Mouse (Mus musculus) layer of hippocampus, adult 9-10 months (tissue): ENCODE data around the gene Lhx8.

ENCODE experiments used
- DNase-seq: peaks from one replicate; pipeline ENCODE4 v3.0.0; 2022; ENCODE audit warnings: low spot score

The Lhx8 gene

GRCm38 (mm10) chr3:154330181-154331002 lies at the start of gene Lhx8:
TSS of gene Lhx8 (minus strand) at chr3:154330659.
- no peak for DNase-seq

GRCm38 (mm10) chr3:154373536-154373935 lies 43.1 kb upstream of the Lhx8 start:
- no peak for DNase-seq

- no peak for DNase-seq
These were observed 42.2 kb upstream of the Lhx8 start for GRCm38 (mm10) chr3:154372688-154373087.

- DNase-seq, result peak; percentile 3
These were observed 36.9 kb upstream of the Lhx8 start for GRCm38 (mm10) chr3:154367327-154367726.

GRCm38 (mm10) chr3:154364604-154365209 lies 34.2 kb upstream of the Lhx8 start:
- no peak for DNase-seq

GRCm38 (mm10) chr3:154363507-154363906 lies 33.0 kb upstream of the Lhx8 start:
- no peak for DNase-seq

GRCm38 (mm10) chr3:154359231-154359630 lies 28.8 kb upstream of the Lhx8 start:
- DNase-seq, result no peak

GRCm38 (mm10) chr3:154340294-154340914 lies 9.9 kb upstream of the Lhx8 start:
- DNase-seq, result no peak

GRCm38 (mm10) chr3:154339649-154340260 lies 9.3 kb upstream of the Lhx8 start:
- DNase-seq, result no peak

- no peak for DNase-seq
These were observed 4.3 kb upstream of the Lhx8 start for GRCm38 (mm10) chr3:154334806-154335205.

- DNase-seq, result no peak
These were observed 3.0 kb upstream of the Lhx8 start for GRCm38 (mm10) chr3:154333401-154333999.

GRCm38 (mm10) chr3:154332941-154333340 lies 2.5 kb upstream of the Lhx8 start:
- no peak for DNase-seq

- no peak for DNase-seq
These were observed 1.7 kb upstream of the Lhx8 start for GRCm38 (mm10) chr3:154332213-154332530.

- no peak for DNase-seq
These were observed 1.2 kb upstream of the Lhx8 start for GRCm38 (mm10) chr3:154331506-154332212.

- no peak for DNase-seq
These were observed 513 bp upstream of the Lhx8 start for GRCm38 (mm10) chr3:154331003-154331340.

GRCm38 (mm10) chr3:154329323-154330180 lies 907 bp downstream of the Lhx8 start:
- DNase-seq, result no peak

GRCm38 (mm10) chr3:154328721-154329322 lies 1.6 kb downstream of the Lhx8 start:
- no peak for DNase-seq

GRCm38 (mm10) chr3:154327883-154328720 lies 2.4 kb downstream of the Lhx8 start:
- no peak for DNase-seq

- no peak for DNase-seq
These were observed 3.2 kb downstream of the Lhx8 start for GRCm38 (mm10) chr3:154327110-154327882.
